Mouse (Mus musculus) MEL (cell line): ENCODE measurements around the gene Skint6. TPM values are rescaled to one million over a fixed set of nuclear protein-coding genes. Genes with fewer than 3 reads are reported as not detected.

Experiments used
- DNase-seq: peaks from one replicate; pipeline ENCODE4 v3.0.0; 2011; ENCODE audit warnings: low read depth, low spot score
- H3K27ac ChIP-seq: 2 replicates; pipeline ENCODE4 v1.5.1; 2012; ENCODE audit warnings: low read depth, mild to moderate bottlenecking, control low read depth, low read length, moderate library complexity; ENCODE audit not compliant: control insufficient read depth
- H3K27me3 ChIP-seq, 2 experiments: fragments of 150-350 bp in 1 of 2; sonication (generic) in 1 of 2; 2 replicates each; pipeline ENCODE4 v1.6.1; 2012; ENCODE audit warnings: low read length in 2 of 2, mild to moderate bottlenecking in 2 of 2, improper control_type of control experiment in 1 of 2, moderate library complexity in 1 of 2; ENCODE audit not compliant: insufficient read depth in 2 of 2, control insufficient read depth in 1 of 2
- H3K36me3 ChIP-seq, 2 experiments: 2 replicates each; pipeline ENCODE4 v1.6.1; 2012 to 2014; ENCODE audit warnings: low read length in 2 of 2, improper control_type of control experiment in 1 of 2, inconsistent platforms in 1 of 2, mild to moderate bottlenecking in 1 of 2; ENCODE audit not compliant: insufficient read depth in 2 of 2, control insufficient read depth in 1 of 2
- H3K4me1 ChIP-seq, 2 experiments: fragments of 150-350 bp in 1 of 2; sonication (generic) in 1 of 2; 2 replicates each; pipeline ENCODE4 v1.6.1; 2012; ENCODE audit warnings: low read length in 2 of 2, improper control_type of control experiment in 1 of 2, mild to moderate bottlenecking in 1 of 2; ENCODE audit not compliant: insufficient read depth in 2 of 2, control insufficient read depth in 1 of 2
- H3K4me3 ChIP-seq, 2 experiments: fragments of 150-350 bp in 1 of 2; sonication (generic) in 1 of 2; 2 replicates each; pipeline ENCODE4 v1.5.1; 2012; ENCODE audit warnings: low read depth in 2 of 2, low read length in 2 of 2, mild to moderate bottlenecking in 2 of 2, moderate library complexity in 2 of 2, control low read depth in 1 of 2, improper control_type of control experiment in 1 of 2; ENCODE audit not compliant: control insufficient read depth in 1 of 2, insufficient read depth in 1 of 2
- H3K79me2 ChIP-seq: 2 replicates; pipeline ENCODE4 v1.6.1; 2012; ENCODE audit warnings: mild to moderate bottlenecking, low read length, moderate library complexity; ENCODE audit not compliant: control insufficient read depth, poor library complexity, insufficient read depth
- H3K9ac ChIP-seq: 2 replicates; pipeline ENCODE4 v1.6.1; 2012; ENCODE audit warnings: low read depth, mild to moderate bottlenecking, control low read depth, low read length, moderate library complexity; ENCODE audit not compliant: control insufficient read depth, poor library complexity, severe bottlenecking
- H3K9me3 ChIP-seq: fragments of 150-350 bp; sonication (generic); replicated peaks from 2 replicates; pipeline ENCODE4 v1.6.1; 2012; ENCODE audit warnings: mild to moderate bottlenecking, low read length, improper control_type of control experiment, moderate library complexity; ENCODE audit not compliant: insufficient read depth
- CHD2 ChIP-seq: IDR thresholded peaks from 2 replicates; pipeline ENCODE4 v1.6.1; 2011; ENCODE audit warnings: low read length, improper control_type of control experiment
- E2F4 ChIP-seq: IDR thresholded peaks from 2 replicates; pipeline ENCODE4 v1.6.1; 2011; ENCODE audit warnings: low read depth, low read length, improper control_type of control experiment, borderline replicate concordance
- ELF1 ChIP-seq: IDR thresholded peaks from 2 replicates; pipeline ENCODE4 v1.6.1; 2014; ENCODE audit warnings: low read depth, mild to moderate bottlenecking, inconsistent platforms, low read length, improper control_type of control experiment, moderate library complexity
- EP300 ChIP-seq, 2 experiments: IDR thresholded peaks; 2 replicates each; pipeline ENCODE4 v1.6.1; 2011; ENCODE audit warnings: improper control_type of control experiment in 2 of 2, low read length in 2 of 2, low read depth in 1 of 2, mild to moderate bottlenecking in 1 of 2
- ETS1 ChIP-seq: IDR thresholded peaks from 2 replicates; pipeline ENCODE4 v1.6.1; 2012; ENCODE audit warnings: low read depth, mild to moderate bottlenecking, inconsistent platforms, low read length, improper control_type of control experiment, moderate library complexity
- GABPA ChIP-seq: IDR thresholded peaks from 2 replicates; pipeline ENCODE4 v1.6.1; 2012; ENCODE audit warnings: low read depth, mild to moderate bottlenecking, inconsistent platforms, low read length, improper control_type of control experiment, moderate library complexity
- JUND ChIP-seq: IDR thresholded peaks from 2 replicates; pipeline ENCODE4 v1.6.1; 2011; ENCODE audit warnings: low read depth, mild to moderate bottlenecking, improper control_type of control experiment, low read length
- KAT2A ChIP-seq: conservative IDR thresholded peaks from 2 replicates; pipeline ENCODE4 v1.6.1; 2012; ENCODE audit warnings: low read depth, low read length, improper control_type of control experiment, inconsistent platforms
- NELFE ChIP-seq: IDR thresholded peaks from 2 replicates; pipeline ENCODE4 v1.6.1; 2011; ENCODE audit warnings: low read depth, low read length, improper control_type of control experiment
- NRF1 ChIP-seq: IDR thresholded peaks from 2 replicates; pipeline ENCODE4 v1.6.1; 2014; ENCODE audit warnings: low read depth, mild to moderate bottlenecking, inconsistent platforms, low read length, improper control_type of control experiment, moderate library complexity; ENCODE audit not compliant: poor library complexity, insufficient read depth, severe bottlenecking
- POLR2A ChIP-seq, 2 experiments: IDR thresholded peaks; 2 replicates each; pipeline ENCODE4 v1.6.1; 2011 to 2012; ENCODE audit warnings: low read length in 2 of 2, mild to moderate bottlenecking in 2 of 2, control low read depth in 1 of 2, improper control_type of control experiment in 1 of 2, low read depth in 1 of 2, moderate library complexity in 1 of 2; ENCODE audit not compliant: control insufficient read depth in 1 of 2, insufficient read depth in 1 of 2, poor library complexity in 1 of 2
- RAD21 ChIP-seq: IDR thresholded peaks from 2 replicates; pipeline ENCODE4 v1.6.1; 2011; ENCODE audit warnings: mild to moderate bottlenecking, low read depth, low read length, improper control_type of control experiment
- SMC3 ChIP-seq: IDR thresholded peaks from 2 replicates; pipeline ENCODE4 v1.6.1; 2011; ENCODE audit warnings: low read depth, low read length, improper control_type of control experiment
- TAL1 ChIP-seq: IDR thresholded peaks from 2 replicates; pipeline ENCODE4 v1.6.1; 2012; ENCODE audit warnings: mild to moderate bottlenecking, inconsistent platforms, low read length, moderate library complexity, mixed read lengths
- TCF12 ChIP-seq: IDR thresholded peaks from 2 replicates; pipeline ENCODE4 v1.6.1; 2014; ENCODE audit warnings: low read depth, mild to moderate bottlenecking, inconsistent platforms, low read length, improper control_type of control experiment, moderate library complexity
- ZMIZ1 ChIP-seq: IDR thresholded peaks from 2 replicates; pipeline ENCODE4 v1.6.1; 2012; ENCODE audit warnings: low read depth, mild to moderate bottlenecking, inconsistent platforms, low read length, improper control_type of control experiment, moderate library complexity
- polyA plus RNA-seq, 2 experiments: library from polyadenylated mRNA; stranded (reverse) in 1 of 2; unstranded in 1 of 2; fragments of >175 nt in 1 of 2; fragments of >200 nt in 1 of 2; gene quantifications; 2 replicates each; pipeline versions ENCODE4 v1.2.1 to v1.2.4; 2012; ENCODE audit warnings: low replicate concordance in 2 of 2, low read depth in 1 of 2; ENCODE audit not compliant: insufficient read length in 2 of 2, insufficient read depth in 1 of 2, missing spikeins in 1 of 2
- total RNA-seq: library from RNA; depleted of rRNA; stranded (reverse); fragments of 300-350 nt; gene quantifications from 2 replicates; pipeline ENCODE4 v1.2.3, GENCODE M21; 2012

The Skint6 gene
- total and polyA plus RNA-seq, 3 experiments = not detected

DNA sequence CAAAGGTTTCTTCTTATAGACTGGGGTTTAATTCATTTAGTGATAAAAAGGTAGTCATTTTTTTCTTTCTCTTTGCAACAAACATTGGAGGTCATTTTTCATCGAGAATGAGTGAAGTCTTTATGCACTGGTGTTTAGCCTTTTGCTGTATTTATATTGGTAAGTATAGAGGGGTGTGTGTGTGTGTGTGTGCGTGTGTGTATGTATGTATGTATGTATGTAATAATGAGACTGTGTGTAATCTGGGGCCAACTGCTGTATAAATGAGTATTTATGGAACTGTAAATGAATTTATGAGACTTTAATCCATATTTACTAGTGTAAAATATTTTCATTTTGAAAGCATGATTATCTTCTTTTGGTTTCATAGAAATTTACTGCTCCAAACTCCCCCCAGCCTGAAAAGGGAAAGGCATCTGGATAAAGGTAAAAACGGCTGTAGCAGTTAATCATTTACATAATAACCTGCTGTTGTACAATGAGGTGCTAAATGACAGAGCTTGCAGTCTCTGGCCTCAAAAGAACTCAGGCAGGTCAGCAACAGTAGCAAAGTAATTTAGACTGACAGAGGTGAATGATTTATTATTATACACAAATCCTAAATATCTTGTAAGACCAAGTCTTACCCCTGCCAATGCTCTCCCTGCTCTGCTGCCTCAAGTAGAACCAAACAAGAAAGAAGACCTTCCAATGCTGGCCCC lies 15.2 kb upstream of the Skint6 start:
- H3K27me3 ChIP-seq = no peaks in the 10 kb centered on the region
- DNase-seq = no peak
- no peak overlapping the region for H3K27ac ChIP-seq
- H3K9ac ChIP-seq = no peak overlapping the region
- no peaks in the 10 kb centered on the region for H3K36me3 ChIP-seq
- no peak overlapping the region for H3K4me3 ChIP-seq
- H3K79me2 ChIP-seq = no peaks in the 10 kb centered on the region
- H3K9me3 ChIP-seq = no peaks in the 10 kb centered on the region
- TF ChIP-seq ETS1 (no peak), E2F4 (no peak), POLR2A (IDR thresholded peaks at IDR 0.05; ENCODE audit: control insufficient read depth in 1 of 2, insufficient read depth in 1 of 2, low read depth in 1 of 2, low read length in 2 of 2, poor library complexity in 1 of 2) (no peak), TCF12 (no peak), NELFE (no peak), RAD21 (no peak), JUND (no peak), TAL1 (no peak), GABPA (no peak)
- TF ChIP-seq, all 39 proteins: peak for 0
- H3K4me1 ChIP-seq = no peaks in the 10 kb centered on the region

DNA sequence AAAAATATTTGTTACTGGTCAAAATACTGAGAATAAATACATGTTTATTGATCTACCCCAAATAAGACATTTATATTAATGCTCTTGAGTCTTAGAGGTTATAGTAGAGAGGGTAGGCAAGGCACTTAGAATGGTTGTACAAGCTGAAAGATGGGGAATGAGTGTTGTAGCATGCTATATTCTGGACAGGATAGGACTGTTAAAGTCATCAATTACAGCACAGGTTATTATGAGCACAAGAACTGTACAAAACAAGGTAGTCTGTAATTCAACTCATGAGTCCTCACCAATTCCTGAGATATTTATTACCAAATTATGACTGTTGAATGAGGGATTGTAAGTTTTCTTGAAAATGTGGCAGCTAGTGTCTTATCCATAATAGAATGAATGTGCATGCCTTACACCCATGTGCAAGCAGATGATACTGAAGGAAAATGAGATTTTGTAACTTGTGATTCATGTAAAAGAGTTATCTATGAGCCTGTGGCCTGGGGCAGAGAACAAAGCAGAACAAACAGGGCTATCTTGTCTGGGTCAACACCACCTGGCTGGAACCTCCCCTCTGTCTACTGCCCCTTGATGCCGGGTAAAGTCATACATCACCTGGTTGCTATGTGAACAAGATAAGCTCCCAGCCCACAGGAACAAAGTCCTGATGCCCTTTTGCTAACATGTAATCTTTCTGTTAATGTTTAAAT lies 23.3 kb downstream of the Skint6 start:
- no peaks in the 10 kb centered on the region for H3K79me2 ChIP-seq
- no peak overlapping the region for H3K4me3 ChIP-seq
- no peaks in the 10 kb centered on the region for H3K27me3 ChIP-seq
- no peaks in the 10 kb centered on the region for H3K4me1 ChIP-seq
- no peak overlapping the region for H3K9ac ChIP-seq
- no peak for DNase-seq
- TF ChIP-seq ZMIZ1 (no peak), JUND (no peak), CHD2 (no peak), ETS1 (no peak), SMC3 (no peak), EP300 (IDR thresholded peaks at IDR 0.05; ENCODE audit: low read depth in 1 of 2, low read length in 2 of 2) (no peak), KAT2A (no peak), ELF1 (no peak), NRF1 (no peak)
- no peak overlapping the region for H3K27ac ChIP-seq
- no peaks in the 10 kb centered on the region for H3K36me3 ChIP-seq
- H3K9me3 ChIP-seq = no peaks in the 10 kb centered on the region
